Mouse (Mus musculus): Measurements from ENCODE around the gene Snw1. TPM values are rescaled to one million over a fixed set of nuclear protein-coding genes. Genes with fewer than 3 reads are reported as not detected.

The Snw1 gene
- polyA plus RNA-seq, 1 experiment from 2014 or later = 136 TPM

DNA sequence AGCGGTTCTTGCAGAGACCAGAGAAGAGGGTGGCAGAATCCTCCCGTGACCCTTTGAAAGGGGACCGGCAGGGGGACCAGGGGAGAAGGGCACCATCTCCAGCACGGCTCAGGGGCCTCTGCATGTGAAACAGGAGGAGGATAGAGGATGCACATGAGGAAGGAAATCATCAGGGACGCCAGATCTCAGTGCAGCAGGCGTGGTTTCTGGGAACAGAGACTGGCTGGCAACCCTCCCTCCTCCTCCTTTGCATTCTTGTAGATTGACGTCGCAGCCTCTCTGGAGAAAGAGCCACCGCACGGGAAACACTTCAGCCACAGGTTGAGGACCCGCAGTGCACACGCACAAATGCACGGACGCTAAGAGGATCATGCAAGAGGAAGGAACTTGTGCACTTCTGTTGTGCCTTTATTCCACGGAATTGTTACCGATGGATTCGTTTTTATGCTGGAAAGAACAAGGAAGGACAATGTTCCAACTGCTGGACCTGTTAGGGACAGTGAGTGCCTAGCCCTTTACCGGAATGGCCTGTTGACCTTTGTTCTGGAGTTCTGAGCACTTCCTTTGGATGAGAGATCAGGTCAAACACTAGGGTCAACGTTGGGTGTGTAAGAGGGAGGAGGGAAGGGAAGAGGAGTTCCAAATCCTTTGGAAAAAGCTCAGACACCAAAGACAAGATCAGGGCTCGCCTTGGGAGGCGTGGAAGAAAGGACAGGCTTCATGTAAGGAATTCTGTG is 64.0 kb downstream of the Snw1 start:
- WGBS = 35% methylated on average over 21 of the region's 21 CpGs
- Histone ChIP-seq H3K4me1 (ENCODE audit: insufficient read depth, low read length) (no peaks in the 10 kb centered on the region; the same call in 1 of the 2 replicates), H3K27me3 (ENCODE audit: insufficient read depth, low read length) (no peaks in the 10 kb centered on the region), H3K9me3 (ENCODE audit: low read length) (no peaks in the 10 kb centered on the region), H3K4me3 (ENCODE audit: low read length) (no peak overlapping the region), H3K9ac (replicated peaks; ENCODE audit: low read length) (no peak overlapping the region), H3K4me2 (replicated peaks; ENCODE audit: low read depth, low read length) (peak overlapping the region; percentile 39), H3K27ac (ENCODE audit: low read length) (no peak overlapping the region), H3K36me3 (ENCODE audit: insufficient read depth, low read length) (no peaks in the 10 kb centered on the region)
- ATAC-seq (ENCODE audit: low FRiP score, low TSS enrichment) = no peak; the same call in 1 of the 2 replicates

DNA sequence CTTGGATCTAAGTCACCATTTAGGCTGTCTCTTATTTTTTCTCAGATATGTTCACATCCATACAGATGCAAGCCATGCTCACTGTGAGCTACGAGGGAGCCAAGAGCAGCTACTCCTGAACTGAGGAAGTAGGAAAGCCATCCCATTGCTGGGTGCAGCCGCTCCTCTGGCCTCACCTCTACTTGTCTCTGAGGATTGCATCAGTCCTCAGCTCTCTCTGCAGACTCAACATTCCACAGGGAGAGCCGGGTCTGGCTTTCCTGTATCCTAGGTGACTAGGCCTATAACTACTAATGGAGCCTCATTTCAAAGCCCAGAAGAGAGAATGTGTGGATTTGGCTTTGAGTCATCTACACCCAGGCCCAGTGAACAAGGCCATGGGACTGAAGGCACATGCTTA is 66.4 kb downstream of the Snw1 start:
- WGBS = 73% methylated on average over 3 of the region's 3 CpGs
- no peaks in the 10 kb centered on the region for H3K9me3 ChIP-seq (ENCODE audit: low read length)
- no peaks in the 10 kb centered on the region for H3K36me3 ChIP-seq (ENCODE audit: insufficient read depth, low read length)
- H3K4me3 ChIP-seq (ENCODE audit: low read length) = no peak overlapping the region
- H3K27me3 ChIP-seq (ENCODE audit: insufficient read depth, low read length) = no peaks in the 10 kb centered on the region
- no peak for ATAC-seq (ENCODE audit: low FRiP score, low TSS enrichment)
- H3K4me1 ChIP-seq (ENCODE audit: insufficient read depth, low read length) = no peaks in the 10 kb centered on the region; the same call in 1 of the 2 replicates
- no peak overlapping the region for H3K27ac ChIP-seq (ENCODE audit: low read length)
- H3K9ac ChIP-seq (replicated peaks; ENCODE audit: low read length) = no peak overlapping the region
- no peak overlapping the region for H3K4me2 ChIP-seq (replicated peaks; ENCODE audit: low read depth, low read length)

DNA sequence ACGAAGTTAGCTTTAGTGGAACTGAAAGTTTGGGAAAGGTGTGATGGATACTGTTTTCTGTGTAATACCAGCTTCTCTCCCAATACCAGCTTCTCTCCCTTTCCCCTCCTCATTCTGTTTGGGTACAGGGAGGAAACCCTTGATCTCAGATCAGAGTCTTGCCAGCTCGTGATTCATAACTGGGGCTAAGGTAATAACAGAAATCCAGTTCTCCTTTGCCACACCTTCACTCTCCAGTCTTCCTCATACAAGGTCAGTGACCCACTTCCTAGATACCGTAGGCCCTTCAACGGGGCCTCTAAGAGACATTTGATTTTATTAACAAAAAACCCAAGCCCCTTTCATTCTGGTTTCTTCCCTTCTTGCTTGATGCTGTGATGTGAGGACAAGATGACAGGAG is 66.9 kb downstream of the Snw1 start:
- H3K4me1 ChIP-seq (ENCODE audit: insufficient read depth, low read length) = no peaks in the 10 kb centered on the region; the same call in 1 of the 2 replicates
- H3K9me3 ChIP-seq (ENCODE audit: low read length) = no peaks in the 10 kb centered on the region
- no peak overlapping the region for H3K4me3 ChIP-seq (ENCODE audit: low read length)
- no peak for ATAC-seq (ENCODE audit: low FRiP score, low TSS enrichment)
- H3K36me3 ChIP-seq (ENCODE audit: insufficient read depth, low read length) = no peaks in the 10 kb centered on the region
- no peak overlapping the region for H3K27ac ChIP-seq (ENCODE audit: low read length)
- no peaks in the 10 kb centered on the region for H3K27me3 ChIP-seq (ENCODE audit: insufficient read depth, low read length)
- 86% methylated on average over 4 of the region's 4 CpGs for WGBS
- H3K4me2 ChIP-seq (replicated peaks; ENCODE audit: low read depth, low read length) = no peak overlapping the region
- no peak overlapping the region for H3K9ac ChIP-seq (replicated peaks; ENCODE audit: low read length)

DNA sequence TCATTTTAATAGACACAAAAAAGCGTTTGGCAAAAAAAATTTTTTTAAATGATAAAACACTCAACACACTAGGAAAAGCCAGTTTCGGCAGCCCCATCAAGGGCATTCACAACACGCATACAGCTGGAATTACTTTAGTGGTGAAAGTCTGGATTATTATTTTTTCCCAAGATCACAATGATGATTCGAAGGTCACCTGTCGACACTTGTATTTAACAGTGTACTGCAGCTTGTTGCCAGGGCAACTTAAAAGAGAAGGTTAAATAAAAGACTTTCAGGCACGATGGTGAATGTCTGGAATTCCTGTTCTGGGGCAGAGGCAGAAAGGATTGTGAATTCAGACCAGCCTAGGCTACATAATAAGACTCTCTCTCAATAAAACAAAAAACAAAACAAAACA is 70.2 kb downstream of the Snw1 start:
- H3K27ac ChIP-seq (ENCODE audit: low read length) = no peak overlapping the region
- no peak overlapping the region for H3K9ac ChIP-seq (replicated peaks; ENCODE audit: low read length)
- no peak for ATAC-seq (ENCODE audit: low FRiP score, low TSS enrichment)
- no peak overlapping the region for H3K4me3 ChIP-seq (ENCODE audit: low read length)
- no peak overlapping the region for H3K4me2 ChIP-seq (replicated peaks; ENCODE audit: low read depth, low read length)
- H3K27me3 ChIP-seq (ENCODE audit: insufficient read depth, low read length) = no peaks in the 10 kb centered on the region
- H3K36me3 ChIP-seq (ENCODE audit: insufficient read depth, low read length) = no peaks in the 10 kb centered on the region
- no peaks in the 10 kb centered on the region for H3K9me3 ChIP-seq (ENCODE audit: low read length)
- no peaks in the 10 kb centered on the region for H3K4me1 ChIP-seq (ENCODE audit: insufficient read depth, low read length)
- 72% methylated on average over 6 of the region's 6 CpGs for WGBS

DNA sequence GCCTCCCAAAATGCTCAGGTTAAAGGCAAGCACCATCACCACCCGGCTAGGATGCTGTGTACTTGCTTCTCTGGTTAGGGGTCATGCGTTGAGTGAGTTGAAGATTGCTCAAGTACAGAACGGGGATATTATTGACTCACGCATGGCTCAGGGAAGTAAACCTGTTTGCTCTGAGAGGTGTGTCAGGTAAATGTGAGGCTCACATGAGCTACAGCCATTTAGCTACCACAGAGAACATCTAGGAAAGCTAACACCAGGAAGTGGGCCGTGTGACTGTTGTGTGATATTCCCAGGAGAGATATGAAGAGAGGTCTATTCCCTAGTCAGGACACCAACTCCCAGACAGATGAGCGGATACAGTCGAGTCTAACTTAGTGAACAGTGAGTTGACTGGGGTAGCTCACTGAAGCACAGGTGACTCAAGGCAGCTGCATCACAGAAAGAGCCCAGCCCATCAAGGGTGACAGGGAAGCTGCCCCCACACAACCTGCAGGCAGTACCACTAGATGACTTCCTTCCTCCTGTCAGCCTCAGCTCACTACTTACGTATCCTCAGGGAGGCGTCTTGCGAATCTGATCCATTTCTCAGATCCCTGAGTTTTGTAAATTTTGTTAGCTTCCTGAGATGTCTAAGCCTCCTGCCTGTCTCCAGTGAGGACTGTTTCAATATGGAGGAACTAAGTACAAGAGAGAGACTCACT is 72.8 kb downstream of the Snw1 start:
- no peak overlapping the region for H3K4me3 ChIP-seq (ENCODE audit: low read length)
- no peak overlapping the region for H3K27ac ChIP-seq (ENCODE audit: low read length)
- no peaks in the 10 kb centered on the region for H3K9me3 ChIP-seq (ENCODE audit: low read length)
- WGBS = 81% methylated on average over 10 of the region's 10 CpGs
- no peak for ATAC-seq (ENCODE audit: low FRiP score, low TSS enrichment)
- H3K4me2 ChIP-seq (replicated peaks; ENCODE audit: low read depth, low read length) = no peak overlapping the region
- no peaks in the 10 kb centered on the region for H3K36me3 ChIP-seq (ENCODE audit: insufficient read depth, low read length)
- no peaks in the 10 kb centered on the region for H3K27me3 ChIP-seq (ENCODE audit: insufficient read depth, low read length)
- no peaks in the 10 kb centered on the region for H3K4me1 ChIP-seq (ENCODE audit: insufficient read depth, low read length)
- no peak overlapping the region for H3K9ac ChIP-seq (replicated peaks; ENCODE audit: low read length)

Small RNA genes within 50 kb of the gene (microRNA-seq; reads per million reads assigned to microRNA genes)
- gene Mir3068 = 32.9 reads per million, percentile 44 among the genes with 10 or more reads in this experiment

Other genes starting within 250 kb of the Snw1 start
- 0.60 and 0.67 TPM in 2 replicates for gene Noxred1, start 233.5 kb downstream of the Snw1 start, polyA plus RNA-seq (2015; fragmentation: Nextera tagmentation; extraction: Ambion mirVana)
- 52.2 and 53.7 TPM in 2 replicates for gene Vipas39, start 206.0 kb downstream of the Snw1 start, polyA plus RNA-seq (2015; fragmentation: Nextera tagmentation; extraction: Ambion mirVana)
- gene Ahsa1, start 205.8 kb downstream of the Snw1 start, polyA plus RNA-seq (2015; fragmentation: Nextera tagmentation; extraction: Ambion mirVana) = 246 and 248 TPM in 2 replicates
- gene Ism2, start 172.6 kb downstream of the Snw1 start, polyA plus RNA-seq (2015; fragmentation: Nextera tagmentation; extraction: Ambion mirVana) = 0.76 and 1.0 TPM in 2 replicates
- 84.9 and 86.9 TPM in 2 replicates for gene Sptlc2, start 83.9 kb downstream of the Snw1 start, polyA plus RNA-seq (2015; fragmentation: Nextera tagmentation; extraction: Ambion mirVana)
- 252 and 265 TPM in 2 replicates for gene Slirp, start 28.4 kb downstream of the Snw1 start, polyA plus RNA-seq (2015; fragmentation: Nextera tagmentation; extraction: Ambion mirVana)
- gene Alkbh1, start 28.3 kb downstream of the Snw1 start, polyA plus RNA-seq (2015; fragmentation: Nextera tagmentation; extraction: Ambion mirVana) = 59.8 and 63.9 TPM in 2 replicates
- not detected in 2 replicates for gene Gm5788, start 22.4 kb upstream of the Snw1 start, polyA plus RNA-seq (2015; fragmentation: Nextera tagmentation; extraction: Ambion mirVana)
- gene Gm8300, start 42.0 kb upstream of the Snw1 start, polyA plus RNA-seq (2015; fragmentation: Nextera tagmentation; extraction: Ambion mirVana) = not detected in 2 replicates
- gene Oog1, start 130.4 kb upstream of the Snw1 start, polyA plus RNA-seq (2015; fragmentation: Nextera tagmentation; extraction: Ambion mirVana) = not detected in 2 replicates
- not detected in 2 replicates for gene Gm4027, start 146.6 kb upstream of the Snw1 start, polyA plus RNA-seq (2015; fragmentation: Nextera tagmentation; extraction: Ambion mirVana)
- not detected in 2 replicates for gene Gm16381, start 172.3 kb upstream of the Snw1 start, polyA plus RNA-seq (2015; fragmentation: Nextera tagmentation; extraction: Ambion mirVana)

Measured in kidney, embryonic 16.5 days (tissue).